Mouse (Mus musculus): ENCODE results near the gene Nfia.
A peak's percentile ranks its signal among the peaks of the same experiment; 100 is the strongest.

The Nfia gene

DNA sequence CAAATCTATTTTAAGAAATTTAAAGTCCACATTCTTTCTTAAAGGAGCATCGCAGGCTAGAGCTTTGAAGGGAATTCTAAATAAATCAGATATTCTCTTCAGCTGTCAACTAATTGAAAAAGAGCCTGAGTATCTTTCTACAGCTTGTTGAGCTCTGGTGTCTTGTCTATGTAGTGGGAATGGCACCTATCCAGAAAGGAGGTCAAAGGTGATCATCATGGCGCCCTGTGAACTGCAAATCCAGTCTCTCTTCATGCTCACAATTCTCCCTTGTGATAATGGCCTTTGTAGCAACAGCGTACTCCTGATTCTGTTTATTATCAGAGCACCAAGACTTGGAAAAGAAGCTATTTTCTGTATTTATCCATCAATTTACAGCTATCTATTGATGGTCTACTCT, 6.4 kb upstream of the Nfia start:
- DNase-seq (ENCODE audit: low spot score in 2 of 2) = no peak

DNA sequence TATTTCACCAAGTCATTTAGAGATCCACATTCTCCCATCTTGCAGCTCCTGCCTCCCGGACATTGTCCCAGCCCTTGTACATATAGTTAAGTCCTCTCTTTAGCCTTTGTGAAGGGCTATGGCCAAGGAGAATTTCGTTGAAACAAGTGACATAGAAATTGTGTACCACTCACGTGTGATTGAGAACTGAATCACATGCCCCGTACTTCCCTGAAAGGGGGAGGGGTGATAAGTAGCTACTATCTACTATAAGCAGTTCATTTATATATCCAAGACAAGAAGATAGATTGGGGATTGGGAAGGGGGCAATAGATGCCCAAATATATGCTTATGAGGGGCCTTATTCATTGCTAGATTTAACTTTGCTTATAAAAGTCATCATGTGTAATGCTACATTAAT, 5.5 kb upstream of the Nfia start:
- DNase-seq (ENCODE audit: low spot score in 2 of 2) = no peak

GRCm38 (mm10) chr4:97767516-97767915, 5.0 kb upstream of the Nfia start:
- no peak for DNase-seq (ENCODE audit: low spot score in 2 of 2)

- DNase-seq (ENCODE audit: low spot score in 2 of 2) = no peak
Observed at GRCm38 (mm10) chr4:97769861-97770260, 2.7 kb upstream of the Nfia start.

- no peak for DNase-seq (ENCODE audit: low spot score in 2 of 2)
Observed at GRCm38 (mm10) chr4:97771426-97771825, 1.1 kb upstream of the Nfia start.

DNA sequence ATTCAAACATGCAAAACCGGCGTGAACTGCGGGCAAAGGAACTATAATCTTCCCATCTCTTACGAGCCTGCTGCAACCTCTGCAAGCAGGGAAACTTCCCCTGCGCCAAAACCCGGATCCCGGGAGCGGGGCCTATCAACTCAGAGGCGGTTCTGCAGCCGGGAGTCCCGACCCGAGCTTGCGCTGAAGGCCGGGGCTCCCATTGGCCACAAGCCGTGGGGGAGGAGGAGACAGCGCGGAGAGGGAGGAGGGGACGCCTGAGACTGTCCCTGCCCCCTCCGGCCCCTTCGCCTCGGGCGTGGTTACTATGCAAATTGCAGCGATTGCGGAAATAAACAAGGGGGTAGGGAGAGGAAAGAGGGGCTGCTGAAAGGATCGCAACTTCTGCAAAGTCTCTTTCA, 450 bp upstream of the Nfia start:
- peak; percentile 84 to 88 for DNase-seq (ENCODE audit: low spot score in 2 of 2)

DNA sequence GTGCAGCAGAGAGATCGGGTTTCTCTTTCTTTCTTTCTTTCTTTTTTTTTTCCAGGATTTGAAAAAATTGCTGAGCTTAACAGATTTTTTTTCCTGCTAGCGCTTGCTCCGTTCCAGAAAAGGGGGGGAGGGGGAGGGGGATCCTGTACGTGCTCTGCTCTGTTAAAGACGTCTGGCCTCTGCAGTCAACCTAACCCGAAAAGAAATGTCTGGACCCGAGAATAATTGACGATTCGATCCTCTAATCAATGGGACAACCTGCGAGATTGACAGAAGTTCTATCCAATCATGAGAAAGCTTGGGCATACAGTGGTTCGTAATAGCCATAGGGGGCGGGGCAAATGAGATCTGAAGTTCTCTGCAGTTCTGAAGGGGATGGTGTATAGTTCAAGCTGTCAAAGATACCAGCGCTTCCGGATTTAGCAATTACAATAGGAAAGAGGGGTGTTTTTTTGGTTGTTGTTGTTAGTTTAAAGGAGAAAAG, 618 bp downstream of the Nfia start:
- peak; percentile 64 to 82 for DNase-seq (ENCODE audit: low spot score in 2 of 2)

DNA sequence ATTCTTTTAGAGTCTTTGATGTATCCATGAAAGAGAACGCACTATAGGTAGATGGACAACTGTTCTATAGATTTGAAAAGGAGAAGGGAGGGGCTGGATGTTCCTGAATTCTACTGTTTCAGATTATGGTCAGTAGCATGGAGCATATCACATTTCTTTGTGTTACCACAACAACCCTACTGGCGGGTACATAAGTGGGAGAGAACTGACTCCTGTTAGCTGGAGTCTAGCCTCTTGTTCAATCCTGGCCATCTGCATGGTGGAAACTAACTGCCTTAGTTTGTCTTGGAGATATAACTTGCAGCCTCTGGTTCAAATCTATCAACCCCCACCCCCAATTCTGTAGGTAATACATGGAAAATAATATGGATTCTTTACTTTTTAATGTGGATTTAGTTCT, 1.3 kb downstream of the Nfia start:
- DNase-seq (ENCODE audit: low spot score in 2 of 2) = no peak

DNA sequence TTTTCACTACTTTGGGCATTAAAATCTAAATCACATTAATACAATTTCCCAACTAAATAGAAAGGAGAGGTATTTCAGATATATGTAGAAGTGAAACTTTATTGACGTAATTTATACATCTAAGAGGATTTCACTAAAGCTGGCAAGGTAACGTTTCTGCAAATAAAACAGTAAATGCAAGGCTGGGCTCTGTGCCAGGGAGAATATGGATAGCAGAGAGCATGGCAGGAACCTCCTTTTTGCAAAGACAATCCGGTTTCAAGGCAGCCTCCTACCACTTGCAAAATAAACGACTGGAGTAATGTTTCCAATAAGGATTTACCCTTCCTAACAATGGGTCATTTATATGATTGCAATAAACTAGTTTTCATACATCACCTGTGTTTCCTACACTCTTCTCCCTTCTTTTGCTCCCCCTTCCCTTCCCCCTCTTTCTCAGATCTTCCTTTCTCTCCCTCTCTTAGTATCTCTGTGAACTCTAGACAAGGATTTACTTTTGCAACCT, 2.0 kb downstream of the Nfia start:
- no peak for DNase-seq (ENCODE audit: low spot score in 2 of 2)

- DNase-seq (ENCODE audit: low spot score in 2 of 2) = no peak
Observed at GRCm38 (mm10) chr4:97775059-97775458, 2.5 kb downstream of the Nfia start.

DNA sequence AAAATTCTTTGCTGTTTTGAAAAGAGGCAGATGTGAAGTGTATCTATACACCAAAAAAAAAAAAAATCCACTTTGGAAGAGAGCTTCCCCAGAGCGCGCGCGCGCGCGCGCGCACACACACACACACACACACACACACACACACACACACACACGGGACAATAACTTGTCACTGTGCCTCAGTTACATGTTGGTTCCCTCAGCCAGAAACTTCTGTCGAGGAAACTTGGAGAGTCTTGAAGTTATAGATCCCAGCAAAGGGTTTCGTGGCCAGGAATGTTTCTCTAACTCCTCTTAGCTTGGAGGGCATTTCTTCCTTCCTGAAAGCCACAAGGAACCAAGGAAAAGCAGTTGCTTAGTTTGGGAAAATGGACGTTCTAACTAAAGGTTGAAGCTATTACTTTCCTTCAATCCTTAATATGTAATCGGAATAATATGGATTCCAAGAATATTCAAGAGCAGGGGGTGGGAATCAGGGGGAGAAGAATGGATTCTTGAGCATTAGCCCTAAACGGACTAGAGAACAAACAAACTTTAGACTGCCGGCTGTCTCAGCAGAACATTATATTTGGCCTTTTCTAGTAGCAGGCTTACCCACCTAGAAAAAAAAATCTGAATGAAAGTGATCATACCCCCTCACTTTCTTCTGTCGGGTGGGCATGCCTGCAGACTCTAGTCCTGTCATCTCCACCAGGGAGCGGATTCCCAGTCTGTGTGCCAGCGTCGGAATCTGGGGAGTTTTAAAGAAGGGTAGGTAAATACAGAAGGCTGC, 3.1 kb downstream of the Nfia start:
- DNase-seq (ENCODE audit: low spot score in 2 of 2) = no peak

- DNase-seq (ENCODE audit: low spot score in 2 of 2) = no peak
Observed at GRCm38 (mm10) chr4:97776388-97777080, 4.0 kb downstream of the Nfia start.

DNA sequence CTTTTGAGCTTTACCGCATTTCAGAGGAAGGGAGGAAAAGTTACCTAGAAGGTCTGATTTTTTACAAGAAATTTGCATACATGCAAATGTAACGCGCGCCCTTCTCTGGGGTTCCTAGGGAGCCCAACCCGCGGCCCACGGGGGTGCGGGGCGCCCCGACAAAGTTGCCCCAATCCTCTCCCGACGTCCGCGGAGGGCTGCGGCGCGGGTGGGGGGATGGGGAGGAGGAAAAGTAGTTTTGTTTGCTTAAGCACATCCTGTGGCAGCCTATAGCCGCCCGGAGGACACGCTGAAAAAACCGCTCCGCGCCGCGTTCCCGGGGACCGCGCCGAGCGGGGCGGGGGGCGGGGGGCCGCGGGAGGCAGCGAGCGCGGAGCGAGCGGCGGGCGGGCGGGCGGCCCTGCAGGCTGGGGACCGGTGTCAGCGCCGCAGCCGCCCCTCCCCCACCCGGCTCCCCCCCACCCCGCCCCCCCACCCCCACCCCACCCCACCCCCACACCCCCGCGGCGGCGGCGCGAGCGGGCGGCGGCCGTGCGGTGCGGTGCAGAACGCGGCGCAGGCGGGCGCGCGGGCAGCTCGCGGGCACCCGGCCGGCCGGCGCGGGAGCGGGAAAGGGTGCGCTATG, 4.7 kb downstream of the Nfia start:
- peak in 1 of 2 experiments; percentile 33 for DNase-seq (ENCODE audit: low spot score in 2 of 2)

- DNase-seq (ENCODE audit: low spot score in 2 of 2) = peak in 1 of 2 experiments; percentile 28
Observed at GRCm38 (mm10) chr4:97777706-97778176, 5.2 kb downstream of the Nfia start, which contains the start of gene E130114P18Rik. Gene E130114P18Rik, minus strand, starts transcription at chr4:97778078.

DNA sequence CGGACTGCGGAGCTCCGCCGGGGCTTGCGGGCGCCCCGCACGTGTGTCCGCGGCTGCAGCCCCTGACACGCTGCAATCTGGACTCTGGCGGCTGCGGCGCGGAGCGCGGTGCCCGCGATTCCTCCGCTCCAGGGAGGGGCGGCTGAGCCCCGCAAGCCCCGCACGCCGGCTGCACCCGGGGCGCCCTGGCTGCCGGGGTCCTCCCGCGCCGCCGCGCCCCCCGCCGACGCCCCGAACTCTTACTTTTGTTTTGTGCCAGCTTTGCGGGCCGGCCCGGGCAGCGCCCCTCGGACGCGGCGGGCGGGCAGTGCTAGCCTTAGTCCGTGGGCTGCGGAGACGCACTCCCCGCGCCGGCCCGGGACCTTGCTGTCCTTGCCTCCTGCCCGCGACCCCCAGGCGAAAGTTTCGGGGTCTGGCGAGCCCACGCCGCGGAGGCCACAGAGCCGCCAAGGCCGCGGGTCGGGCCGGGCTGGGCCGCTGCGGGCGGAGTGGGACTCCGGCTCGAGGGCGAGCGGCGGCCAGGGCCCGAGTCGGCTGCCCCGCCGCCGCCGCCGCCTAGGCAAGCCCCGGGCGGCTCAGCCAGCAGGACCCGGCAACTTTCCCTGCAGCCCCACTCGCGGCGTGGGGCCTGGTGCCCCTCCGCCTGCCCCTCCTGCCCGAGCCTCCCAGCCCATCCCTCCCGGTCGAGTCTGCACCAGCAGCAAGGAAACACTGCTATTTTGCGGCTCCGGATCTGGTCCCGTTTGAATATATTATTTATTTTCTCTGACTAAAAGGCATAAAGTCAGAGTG, 5.9 kb downstream of the Nfia start:
- DNase-seq (ENCODE audit: low spot score in 2 of 2) = no peak

GRCm38 (mm10) chr4:97779003-97779930, 6.7 kb downstream of the Nfia start:
- no peak for DNase-seq (ENCODE audit: low spot score in 2 of 2)

DNA sequence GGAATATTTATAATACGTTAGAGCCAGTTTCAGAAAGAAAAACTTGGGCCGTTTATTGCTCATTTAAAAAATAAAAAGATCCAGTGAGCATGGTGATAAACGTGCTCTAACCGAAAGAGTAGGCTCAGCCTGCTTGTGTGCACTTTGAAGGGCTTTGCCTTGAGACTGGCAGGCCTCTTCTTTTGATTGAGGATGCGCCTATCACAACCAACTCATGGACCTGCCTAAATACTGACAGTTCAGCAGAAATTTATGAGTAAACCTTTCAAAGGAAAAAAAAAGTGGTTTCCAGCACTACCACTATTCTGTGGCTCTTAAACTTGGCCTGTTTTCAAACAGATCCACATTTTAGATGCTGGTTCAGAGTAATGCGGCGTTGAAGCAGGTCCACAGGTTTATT, 7.5 kb downstream of the Nfia start:
- no peak for DNase-seq (ENCODE audit: low spot score in 2 of 2)

DNA sequence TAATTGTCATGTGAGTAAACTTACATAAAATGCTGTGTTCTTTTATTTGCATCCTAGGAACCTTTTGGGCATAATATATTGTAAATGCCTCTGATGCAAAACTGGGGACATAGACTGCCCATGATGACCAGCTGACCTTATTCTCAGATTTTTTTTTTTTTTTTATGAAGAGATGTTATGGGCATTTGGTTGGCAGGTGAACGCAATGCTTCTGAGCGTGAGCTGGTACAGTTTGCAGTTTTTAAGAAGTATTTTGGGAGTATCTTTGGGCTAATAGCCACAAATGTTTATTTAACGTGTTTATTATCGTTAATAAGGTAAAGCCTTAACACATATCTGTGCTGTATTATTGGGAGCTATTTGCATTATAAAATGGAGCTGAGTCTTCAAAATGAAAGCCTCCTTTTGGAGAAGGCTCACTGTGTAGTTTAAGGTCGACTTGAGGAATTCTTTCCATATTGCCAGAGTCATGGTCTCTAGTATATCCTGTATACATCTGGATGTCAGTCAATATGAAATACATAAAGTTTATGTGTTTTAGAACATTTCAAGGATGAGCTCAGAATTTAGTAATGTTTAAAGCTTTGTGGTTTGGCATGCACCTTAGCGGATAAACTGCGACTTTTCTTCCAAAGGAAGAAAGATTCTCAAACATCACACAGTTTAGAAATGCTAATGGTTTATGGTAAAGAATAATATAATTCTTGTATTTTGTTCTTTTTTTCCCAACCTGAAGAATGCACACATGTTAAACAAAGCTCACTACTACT, 8.3 kb downstream of the Nfia start:
- DNase-seq (ENCODE audit: low spot score in 2 of 2) = no peak

GRCm38 (mm10) chr4:97782069-97782468, 9.5 kb downstream of the Nfia start:
- no peak for DNase-seq (ENCODE audit: low spot score in 2 of 2)

- DNase-seq (ENCODE audit: low spot score in 2 of 2) = no peak
Observed at GRCm38 (mm10) chr4:97782497-97782896, 10.0 kb downstream of the Nfia start.
